Mouse (Mus musculus): ENCODE measurements around the gene Mamstr. TPM values are rescaled to one million over a fixed set of nuclear protein-coding genes. Genes with fewer than 3 reads are reported as not detected.
A peak's percentile ranks its signal among the peaks of the same experiment; 100 is the strongest.

Gene Mamstr
- polyA plus RNA-seq, 1 experiment: 7.1 TPM

- WGBS: 39% methylated on average over 9 of the region's 9 CpGs
- TF ChIP-seq POLR2A (IDR thresholded peaks at IDR 0.05; ENCODE audit: borderline replicate concordance, insufficient read depth, low read length): no peak
- no peak for TF ChIP-seq CTCF (IDR thresholded peaks at IDR 0.05; ENCODE audit: borderline replicate concordance, insufficient read depth, low read depth, low read length)
- no peaks in the 10 kb centered on the region for H3K27me3 ChIP-seq (ENCODE audit: control insufficient read depth, insufficient read depth, low read length)
- no peak within 1 kb of the TSS for H3K4me3 ChIP-seq (replicated peaks; ENCODE audit: insufficient read depth, low read depth, low read length)
- no peaks in the 10 kb centered on the region for H3K4me1 ChIP-seq (ENCODE audit: control insufficient read depth, insufficient read depth, low read length)
- no peak for DNase-seq
- no peak within 1 kb of the TSS for H3K27ac ChIP-seq (ENCODE audit: insufficient read depth, low read length)
These were observed 18.3 kb upstream of the Mamstr start, which contains the start of gene Izumo1 for GRCm38 (mm10) chr7:45621443-45621842. Gene Izumo1, plus strand, starts transcription at chr7:45621811.

- Histone ChIP-seq H3K4me1 (ENCODE audit: control insufficient read depth, insufficient read depth, low read length) (no peaks in the 10 kb centered on the region), H3K4me3 (replicated peaks; ENCODE audit: insufficient read depth, low read depth, low read length) (no peak overlapping the region), H3K27ac (ENCODE audit: insufficient read depth, low read length) (no peak overlapping the region), H3K27me3 (ENCODE audit: control insufficient read depth, insufficient read depth, low read length) (no peaks in the 10 kb centered on the region)
- no peak for DNase-seq
- TF ChIP-seq POLR2A (IDR thresholded peaks at IDR 0.05; ENCODE audit: borderline replicate concordance, insufficient read depth, low read length): no peak
- TF ChIP-seq CTCF (IDR thresholded peaks at IDR 0.05; ENCODE audit: borderline replicate concordance, insufficient read depth, low read depth, low read length): no peak
- 91% methylated on average over 11 of the region's 11 CpGs for WGBS
These were observed 16.3 kb upstream of the Mamstr start for GRCm38 (mm10) chr7:45623507-45623906.

GRCm38 (mm10) chr7:45624718-45625117 is 15.1 kb upstream of the Mamstr start:
- no peaks in the 10 kb centered on the region for H3K27me3 ChIP-seq (ENCODE audit: control insufficient read depth, insufficient read depth, low read length)
- H3K4me1 ChIP-seq (ENCODE audit: control insufficient read depth, insufficient read depth, low read length): no peaks in the 10 kb centered on the region
- no peak overlapping the region for H3K27ac ChIP-seq (ENCODE audit: insufficient read depth, low read length)
- no peak overlapping the region for H3K4me3 ChIP-seq (replicated peaks; ENCODE audit: insufficient read depth, low read depth, low read length)
- no peak for DNase-seq
- 90% methylated on average over 3 of the region's 3 CpGs for WGBS
- TF ChIP-seq CTCF (IDR thresholded peaks at IDR 0.05; ENCODE audit: borderline replicate concordance, insufficient read depth, low read depth, low read length): no peak
- TF ChIP-seq POLR2A (IDR thresholded peaks at IDR 0.05; ENCODE audit: borderline replicate concordance, insufficient read depth, low read length): no peak

- H3K27ac ChIP-seq (ENCODE audit: insufficient read depth, low read length): no peak overlapping the region
- H3K27me3 ChIP-seq (ENCODE audit: control insufficient read depth, insufficient read depth, low read length): no peaks in the 10 kb centered on the region
- no peaks in the 10 kb centered on the region for H3K4me1 ChIP-seq (ENCODE audit: control insufficient read depth, insufficient read depth, low read length)
- no peak for DNase-seq
- 91% methylated on average over 8 of the region's 8 CpGs for WGBS
- H3K4me3 ChIP-seq (replicated peaks; ENCODE audit: insufficient read depth, low read depth, low read length): no peak overlapping the region
- no peak for TF ChIP-seq POLR2A (IDR thresholded peaks at IDR 0.05; ENCODE audit: borderline replicate concordance, insufficient read depth, low read length)
- no peak for TF ChIP-seq CTCF (IDR thresholded peaks at IDR 0.05; ENCODE audit: borderline replicate concordance, insufficient read depth, low read depth, low read length)
These were observed 14.3 kb upstream of the Mamstr start for GRCm38 (mm10) chr7:45625481-45625880.

- no peaks in the 10 kb centered on the region for H3K27me3 ChIP-seq (ENCODE audit: control insufficient read depth, insufficient read depth, low read length)
- H3K27ac ChIP-seq (ENCODE audit: insufficient read depth, low read length): no peak overlapping the region
- WGBS: 85% methylated on average over 7 of the region's 7 CpGs
- no peaks in the 10 kb centered on the region for H3K4me1 ChIP-seq (ENCODE audit: control insufficient read depth, insufficient read depth, low read length)
- no peak overlapping the region for H3K4me3 ChIP-seq (replicated peaks; ENCODE audit: insufficient read depth, low read depth, low read length)
- no peak for DNase-seq
- TF ChIP-seq CTCF (IDR thresholded peaks at IDR 0.05; ENCODE audit: borderline replicate concordance, insufficient read depth, low read depth, low read length) (no peak), POLR2A (IDR thresholded peaks at IDR 0.05; ENCODE audit: borderline replicate concordance, insufficient read depth, low read length) (no peak)
These were observed 13.2 kb upstream of the Mamstr start for GRCm38 (mm10) chr7:45626571-45627076.

GRCm38 (mm10) chr7:45627261-45627660 is 12.5 kb upstream of the Mamstr start, which contains the start of gene Rasip1:
Gene Rasip1, plus strand, starts transcription at chr7:45627488.
- DNase-seq: no peak

GRCm38 (mm10) chr7:45628364-45629294 is 11.1 kb upstream of the Mamstr start:
- peak overlapping the region; percentile 62 for H3K4me3 ChIP-seq (replicated peaks; ENCODE audit: insufficient read depth, low read depth, low read length)
- TF ChIP-seq CTCF (IDR thresholded peaks at IDR 0.05; ENCODE audit: borderline replicate concordance, insufficient read depth, low read depth, low read length) (peak; percentile 82), POLR2A (IDR thresholded peaks at IDR 0.05; ENCODE audit: borderline replicate concordance, insufficient read depth, low read length) (peak; percentile 97)
- DNase-seq: peak; percentile 93 to 94
- no peaks in the 10 kb centered on the region for H3K27me3 ChIP-seq (ENCODE audit: control insufficient read depth, insufficient read depth, low read length)
- 1% methylated on average over 103 of the region's 105 CpGs for WGBS
- H3K4me1 ChIP-seq (ENCODE audit: control insufficient read depth, insufficient read depth, low read length): peaks cover 4% of the 10 kb centered on the region; the same call in 1 of the 2 replicates
- H3K27ac ChIP-seq (ENCODE audit: insufficient read depth, low read length): peak overlapping the region; percentile 94

More at GRCm38 (mm10) chr7:45627261-45627660, 12.5 kb upstream of the Mamstr start, which contains the start of gene Rasip1:
- Histone ChIP-seq H3K4me3 (replicated peaks; ENCODE audit: insufficient read depth, low read depth, low read length) (peak within 1 kb of the TSS; percentile 62), H3K27me3 (ENCODE audit: control insufficient read depth, insufficient read depth, low read length) (no peaks in the 10 kb centered on the region), H3K4me1 (ENCODE audit: control insufficient read depth, insufficient read depth, low read length) (peaks cover 3% of the 10 kb centered on the region; the same call in 1 of the 2 replicates), H3K27ac (ENCODE audit: insufficient read depth, low read length) (peak within 1 kb of the TSS; percentile 94)
- 93% methylated on average over 9 of the region's 9 CpGs for WGBS
- TF ChIP-seq POLR2A (IDR thresholded peaks at IDR 0.05; ENCODE audit: borderline replicate concordance, insufficient read depth, low read length): no peak
- no peak for TF ChIP-seq CTCF (IDR thresholded peaks at IDR 0.05; ENCODE audit: borderline replicate concordance, insufficient read depth, low read depth, low read length)
